ENCODE assay signal across 23 mouse cellular contexts in the genomic region with DNA sequence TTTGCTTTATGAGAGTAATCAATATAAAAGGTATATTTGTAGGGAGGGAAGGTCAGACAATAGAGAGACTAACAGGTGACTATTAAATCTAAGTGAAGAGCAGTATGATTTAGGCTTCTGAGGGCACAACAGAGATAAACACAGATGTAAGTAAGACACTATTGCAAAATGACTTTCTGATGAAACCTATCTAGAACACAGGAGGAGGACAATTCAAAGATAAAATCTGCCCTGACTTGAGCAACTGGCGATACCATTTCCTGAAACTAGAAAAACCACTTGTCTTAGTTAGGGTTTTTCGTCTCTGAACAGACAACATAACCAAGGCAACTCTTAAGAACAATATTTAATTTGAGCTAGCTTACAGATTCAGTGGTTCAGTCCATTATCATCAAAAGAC. TPM values are rescaled to one million over a fixed set of nuclear protein-coding genes. Genes with fewer than 3 reads are reported as not detected.
"Had no signal": no experiment of that assay in that cellular context is flagged by ENCODE, and none has a peak within 500 bp of the region (broad histone marks: within the 10 kb centered on the region; RNA-seq: fewer than 3 reads in every experiment).

No protein-coding gene starts in this region.

- H3K36me3 ChIP-seq: midbrain, embryonic 12.5 days; neural tube, embryonic 13.5 days; neural tube, embryonic 15.5 days had no signal

- DNase-seq: lung, adult 18-20 months; lung, embryonic 14.5 days; lung, postnatal 10 days; lung, postnatal 4 days; midbrain, embryonic 14.5 days; retina, postnatal 1 day; right cerebral cortex, adult 18-20 months; right cerebral cortex, postnatal 25 days; right cerebral cortex, postnatal 4 days; spleen, adult 18-20 months; thymus, adult 18-20 months; thymus, postnatal 14 days; thymus, postnatal 36 days had no signal

- H3K9ac ChIP-seq: lung, embryonic 14.5 days; midbrain, embryonic 12.5 days; neural tube, embryonic 13.5 days; neural tube, embryonic 15.5 days had no signal

- H3K9me3 ChIP-seq: midbrain, embryonic 12.5 days; neural tube, embryonic 13.5 days; neural tube, embryonic 15.5 days had no signal

- H3K27me3 ChIP-seq: midbrain, embryonic 12.5 days; neural tube, embryonic 13.5 days; neural tube, embryonic 15.5 days had no signal

- H3K4me3 ChIP-seq: midbrain, embryonic 10.5 days; midbrain, embryonic 12.5 days; myocyte; neural tube, embryonic 13.5 days; neural tube, embryonic 15.5 days had no signal

- H3K4me2 ChIP-seq: lung, embryonic 14.5 days; midbrain, embryonic 12.5 days; neural tube, embryonic 13.5 days; neural tube, embryonic 15.5 days had no signal

- ATAC-seq: midbrain, embryonic 16.5 days had no signal

- H3K27ac ChIP-seq: midbrain, embryonic 10.5 days; midbrain, embryonic 12.5 days; neural tube, embryonic 13.5 days; neural tube, embryonic 15.5 days had no signal

RNA-seq across cellular contexts. Expression of a gene that starts 25.6 kb away (rescaled TPM):
- total RNA-seq: megakaryocyte-erythroid progenitor cell, adult 5-6 weeks had no signal
- polyA plus RNA-seq: neural tube, embryonic 11.5 days; neural tube, embryonic 13.5 days; small intestine, adult 2 months; thymus, postnatal 0 days had no signal
